Comparison of ENCODE assay signal across 8 mouse cellular contexts in the genomic region with DNA sequence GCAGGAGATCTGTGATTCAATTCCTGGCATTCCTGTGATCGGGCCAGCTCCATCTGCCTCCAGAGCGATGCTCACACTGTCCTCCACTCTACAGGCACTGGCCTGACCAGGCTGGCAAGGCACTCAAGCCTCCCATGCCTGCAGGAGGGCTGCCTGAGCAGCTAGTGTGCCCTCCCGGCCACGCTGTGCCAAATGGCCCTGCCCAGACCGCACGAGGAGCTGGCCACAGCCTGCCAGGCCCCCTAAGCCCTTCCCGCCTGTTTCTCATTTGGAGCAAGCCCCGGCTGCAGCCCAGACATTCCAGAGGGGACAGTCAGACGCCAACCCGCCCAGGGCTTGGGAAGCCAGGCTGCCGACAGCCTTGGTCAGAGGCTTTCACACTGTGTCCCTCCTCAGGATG.
DNase-seq lines count a peak whose midpoint lies in the region; ATAC-seq and TF ChIP-seq lines count a peak whose summit lies in the region.

No protein-coding gene starts in this region.

- no peak for TF ChIP-seq CTCF in stomach, postnatal 0 days (IDR thresholded peaks at IDR 0.05; ENCODE audit: low read depth)

- H3K27ac ChIP-seq in heart, embryonic 13.5 days (replicated peaks), result no peak overlapping the region
- no peak overlapping the region for H3K27ac ChIP-seq in stomach, postnatal 0 days (replicated peaks)

- peaks cover 51% of the 10 kb centered on the region for H3K27me3 ChIP-seq in heart, embryonic 13.5 days (replicated peaks)
- no peaks in the 10 kb centered on the region for H3K27me3 ChIP-seq in stomach, postnatal 0 days (ENCODE audit: control insufficient read depth, insufficient read depth, low read length)

- no peaks in the 10 kb centered on the region for H3K9me3 ChIP-seq in heart, embryonic 13.5 days
- no peaks in the 10 kb centered on the region for H3K9me3 ChIP-seq in stomach, postnatal 0 days (ENCODE audit: control insufficient read depth, low read length)

- peaks cover 10% of the 10 kb centered on the region for H3K4me1 ChIP-seq in heart, embryonic 13.5 days
- peaks cover 4% of the 10 kb centered on the region; the same call in 1 of the 2 replicates for H3K4me1 ChIP-seq in stomach, postnatal 0 days (replicated peaks; ENCODE audit: control insufficient read depth, insufficient read depth)

- H3K36me3 ChIP-seq in heart, embryonic 13.5 days, result no peaks in the 10 kb centered on the region
- no peaks in the 10 kb centered on the region for H3K36me3 ChIP-seq in stomach, postnatal 0 days (ENCODE audit: control insufficient read depth, insufficient read depth, low read length)

- H3K9ac ChIP-seq in heart, embryonic 13.5 days, result peak overlapping the region; percentile 3; the same call in 1 of the 2 replicates
- no peak overlapping the region for H3K9ac ChIP-seq in stomach, postnatal 0 days (ENCODE audit: low read length)

- no peak for TF ChIP-seq EP300 in stomach, postnatal 0 days (optimal IDR thresholded peaks at IDR 0.05)

- no peak overlapping the region for H3K4me3 ChIP-seq in heart, embryonic 13.5 days
- H3K4me3 ChIP-seq in stomach, postnatal 0 days (ENCODE audit: low read depth, low read length), result no peak overlapping the region

- peak overlapping the region; percentile 49 for H3K4me2 ChIP-seq in heart, embryonic 13.5 days
- H3K4me2 ChIP-seq in stomach, postnatal 0 days (replicated peaks; ENCODE audit: low read depth), result no peak overlapping the region

- 5% methylated on average over 11 of the region's 11 CpGs for WGBS in heart, embryonic 13.5 days
- WGBS in stomach, postnatal 0 days, result 16% methylated on average over 11 of the region's 11 CpGs

- peak; percentile 15 for DNase-seq in adrenal gland, postnatal 10 days
- no peak for DNase-seq in adrenal gland, postnatal 4 days (ENCODE audit: low spot score in 2 of 2)
- peak; percentile 3 to 24 for DNase-seq in urinary bladder, adult 18-20 months (ENCODE audit: low spot score in 2 of 2)
- DNase-seq in urinary bladder, postnatal 10 days (ENCODE audit: low spot score), result no peak
- DNase-seq in stomach, postnatal 0 days (ENCODE audit: low spot score), result peak; percentile 16
- DNase-seq in B cell, adult 2 months, result no peak

- no peak for ATAC-seq in heart, embryonic 13.5 days (ENCODE audit: extremely low read depth, insufficient number of reproducible peaks, low FRiP score, low TSS enrichment)
- peak; percentile 32; the same call in 1 of the 2 replicates for ATAC-seq in stomach, postnatal 0 days (ENCODE audit: low FRiP score, low TSS enrichment)
- no peak for ATAC-seq in frontal cortex, adult (ENCODE audit: low TSS enrichment)

Comparison
In these comparisons a context has a peak if more than half of its experiments do, and no peak if none do; other contexts are left out.
1. DNase-seq: peak in adrenal gland, postnatal 10 days (single experiment), urinary bladder, adult 18-20 months (2 of 2) and stomach, postnatal 0 days (single experiment); none in adrenal gland, postnatal 4 days (0 of 2), urinary bladder, postnatal 10 days (single experiment) and B cell, adult 2 months (0 of 2).